Mouse (Mus musculus) brain, adult 2 months (tissue): ENCODE measurements around the gene Hck.

Experiments
- DNase-seq: peaks from one replicate; pipeline ENCODE4 v3.0.0; 2011; ENCODE audit warnings: low read depth, low spot score

The Hck gene

GRCm38 (mm10) chr2:153090551-153091165, 17.6 kb upstream of the Hck start:
- DNase-seq = peak; percentile 29

- peak; percentile 8 for DNase-seq
Measured at GRCm38 (mm10) chr2:153107046-153107766, 1.1 kb upstream of the Hck start.

- DNase-seq = no peak
Measured at GRCm38 (mm10) chr2:153107802-153108201, 466 bp upstream of the Hck start.

GRCm38 (mm10) chr2:153109596-153109995, 1.3 kb downstream of the Hck start:
- DNase-seq = no peak

GRCm38 (mm10) chr2:153111298-153111697, 3.0 kb downstream of the Hck start:
- no peak for DNase-seq

- peak; percentile 12 for DNase-seq
Measured at GRCm38 (mm10) chr2:153115679-153116081, 7.4 kb downstream of the Hck start.

- DNase-seq = peak; percentile 43
Measured at GRCm38 (mm10) chr2:153117051-153117486, 8.8 kb downstream of the Hck start.

- DNase-seq = no peak
Measured at GRCm38 (mm10) chr2:153119488-153119887, 11.2 kb downstream of the Hck start.

GRCm38 (mm10) chr2:153120126-153120525, 11.9 kb downstream of the Hck start:
- DNase-seq = no peak

- no peak for DNase-seq
Measured at GRCm38 (mm10) chr2:153121821-153122615, 13.8 kb downstream of the Hck start.

GRCm38 (mm10) chr2:153122701-153123100, 14.4 kb downstream of the Hck start:
- DNase-seq = peak; percentile 27

GRCm38 (mm10) chr2:153125875-153126274, 17.6 kb downstream of the Hck start:
- no peak for DNase-seq

GRCm38 (mm10) chr2:153131019-153131418, 22.8 kb downstream of the Hck start:
- DNase-seq = no peak

- DNase-seq = no peak
Measured at GRCm38 (mm10) chr2:153134237-153134636, 26.0 kb downstream of the Hck start.

GRCm38 (mm10) chr2:153136211-153136610, 27.9 kb downstream of the Hck start:
- no peak for DNase-seq

- DNase-seq = no peak
Measured at GRCm38 (mm10) chr2:153139158-153139557, 30.9 kb downstream of the Hck start.

- DNase-seq = peak; percentile 36
Measured at GRCm38 (mm10) chr2:153139996-153140613, 31.8 kb downstream of the Hck start.

GRCm38 (mm10) chr2:153142620-153143199, 34.4 kb downstream of the Hck start:
- DNase-seq = peak; percentile 69

GRCm38 (mm10) chr2:153145346-153145745, 37.1 kb downstream of the Hck start:
- no peak for DNase-seq

GRCm38 (mm10) chr2:153147236-153147635, 39.0 kb downstream of the Hck start:
- no peak for DNase-seq

GRCm38 (mm10) chr2:153147715-153148114, 39.4 kb downstream of the Hck start:
- DNase-seq = peak; percentile 77

- DNase-seq = no peak
Measured at GRCm38 (mm10) chr2:153149742-153150141, 41.5 kb downstream of the Hck start.
